Mouse (Mus musculus): ENCODE results near the gene Baz1b.

DNA sequence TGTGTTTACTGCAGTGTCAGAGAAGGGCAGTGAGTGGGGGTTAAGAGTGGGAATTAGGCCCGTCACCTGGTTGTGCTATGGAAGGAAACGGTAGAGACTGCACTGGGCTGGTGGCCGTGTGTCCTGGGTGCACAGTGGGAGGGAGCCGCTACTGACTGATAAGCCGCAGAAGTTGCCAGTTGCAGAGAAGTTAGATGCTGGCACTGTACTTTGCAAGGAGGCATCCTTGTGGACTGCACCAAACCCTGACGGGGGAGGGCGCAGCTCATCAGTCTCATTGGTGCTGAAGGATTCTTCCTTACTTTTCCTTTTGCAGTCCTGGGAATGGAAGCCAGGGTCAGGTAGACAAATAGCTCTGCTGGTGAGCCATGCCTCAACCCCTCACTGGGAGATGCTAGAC is 25.4 kb upstream of the Baz1b start:
- TF ChIP-seq CTCF (IDR thresholded peaks at IDR 0.05; ENCODE audit: low read depth) (no peak), EP300 (IDR thresholded peaks at IDR 0.05; ENCODE audit: low read depth) (no peak)
